Mouse (Mus musculus) neural tube, embryonic 13.5 days (tissue): ENCODE data around the gene Eif5a. TPM values are rescaled to one million over a fixed set of nuclear protein-coding genes. Genes with fewer than 3 reads are reported as not detected.

Experiments used
- ATAC-seq: fragments of 200-750 bp; cut with Nextera tagmentation; 2 replicates; pipeline ENCODE4 v1.8.0; 2017; ENCODE audit warnings: low read depth, mild to moderate bottlenecking, moderate TSS enrichment, moderate library complexity
- H3K27ac ChIP-seq: fragments of 300-500 bp; sonication (generic); replicated peaks from 2 replicates; pipeline ENCODE4 v1.5.1; 2015; ENCODE audit warnings: moderate library complexity, mild to moderate bottlenecking, inconsistent platforms
- H3K27me3 ChIP-seq: fragments of 300-500 bp; sonication (generic); 2 replicates; pipeline ENCODE4 v1.6.1; 2015; ENCODE audit warnings: mild to moderate bottlenecking, inconsistent platforms
- H3K36me3 ChIP-seq: fragments of 300-500 bp; sonication (generic); 2 replicates; pipeline ENCODE4 v1.6.1; 2015; ENCODE audit warnings: mild to moderate bottlenecking, inconsistent platforms
- H3K4me1 ChIP-seq: fragments of 300-500 bp; sonication (generic); replicated peaks from 2 replicates; pipeline ENCODE4 v1.6.1; 2015; ENCODE audit warnings: inconsistent platforms
- H3K4me2 ChIP-seq: fragments of 300-500 bp; sonication (generic); 2 replicates; pipeline ENCODE4 v1.6.1; 2015; ENCODE audit warnings: inconsistent platforms, mild to moderate bottlenecking, moderate library complexity
- H3K4me3 ChIP-seq: fragments of 300-500 bp; sonication (generic); 2 replicates; pipeline ENCODE4 v1.5.1; 2015; ENCODE audit warnings: mild to moderate bottlenecking, inconsistent platforms
- H3K9ac ChIP-seq: fragments of 300-500 bp; sonication (generic); 2 replicates; pipeline ENCODE4 v1.6.1; 2015; ENCODE audit warnings: moderate library complexity, mild to moderate bottlenecking, inconsistent platforms
- H3K9me3 ChIP-seq: fragments of 300-500 bp; sonication (generic); 2 replicates; pipeline ENCODE4 v1.6.1; 2016; ENCODE audit warnings: inconsistent platforms
- WGBS: fragments of 180-500 bp; shearing (Covaris S2); methylation state at CpG from one replicate; pipeline ENCODE4 v1.1.7; 2015; 5-methylcytosine and 5-hydroxymethylcytosine counted together
- polyA plus RNA-seq: library from polyadenylated mRNA; unstranded; fragments of >200 nt; fragmentation: Nextera tagmentation; extraction: Ambion mirVana; gene quantifications from 2 replicates; pipeline ENCODE4 v1.2.1, GENCODE M21; 2015

The Eif5a gene
- polyA plus RNA-seq, 1 experiment from 2014 or later = 1,178 TPM

- ATAC-seq = no peak
- 94% methylated on average over 5 of the region's 5 CpGs for WGBS
- H3K9ac ChIP-seq = no peak overlapping the region
Measured at GRCm38 (mm10) chr11:69909174-69909573, 12.6 kb downstream of the Eif5a start.

GRCm38 (mm10) chr11:69908645-69909044 is 13.1 kb downstream of the Eif5a start:
- no peaks in the 10 kb centered on the region for H3K27me3 ChIP-seq
- 95% methylated on average over 11 of the region's 11 CpGs for WGBS
- ATAC-seq = no peak
- no peak overlapping the region for H3K27ac ChIP-seq
- no peak overlapping the region for H3K4me3 ChIP-seq
- peaks cover 96% of the 10 kb centered on the region for H3K36me3 ChIP-seq
- H3K9me3 ChIP-seq = no peaks in the 10 kb centered on the region
- no peak overlapping the region for H3K4me2 ChIP-seq
- no peak overlapping the region for H3K9ac ChIP-seq
- peaks cover 10% of the 10 kb centered on the region for H3K4me1 ChIP-seq

More at GRCm38 (mm10) chr11:69909174-69909573, 12.6 kb downstream of the Eif5a start:
- H3K4me3 ChIP-seq = no peak overlapping the region
- no peaks in the 10 kb centered on the region for H3K9me3 ChIP-seq
- H3K27me3 ChIP-seq = no peaks in the 10 kb centered on the region
- peaks cover 90% of the 10 kb centered on the region for H3K36me3 ChIP-seq
- H3K4me2 ChIP-seq = no peak overlapping the region
- peaks cover 11% of the 10 kb centered on the region for H3K4me1 ChIP-seq
- no peak overlapping the region for H3K27ac ChIP-seq

GRCm38 (mm10) chr11:69904311-69904710 is 17.4 kb downstream of the Eif5a start:
- Histone ChIP-seq H3K36me3 (peaks cover 57% of the 10 kb centered on the region), H3K27me3 (no peaks in the 10 kb centered on the region), H3K4me1 (peaks cover 25% of the 10 kb centered on the region), H3K4me2 (no peak overlapping the region), H3K9me3 (no peaks in the 10 kb centered on the region), H3K27ac (no peak overlapping the region), H3K4me3 (no peak overlapping the region), H3K9ac (no peak overlapping the region)
- WGBS = 96% methylated on average over 9 of the region's 9 CpGs
- ATAC-seq = no peak

- no peaks in the 10 kb centered on the region for H3K9me3 ChIP-seq
- peak overlapping the region; percentile 76 for H3K4me3 ChIP-seq
- no peaks in the 10 kb centered on the region for H3K27me3 ChIP-seq
- peak overlapping the region; percentile 98 for H3K4me2 ChIP-seq
- H3K27ac ChIP-seq = no peak overlapping the region
- peak overlapping the region; percentile 97 for H3K9ac ChIP-seq
- peaks cover 44% of the 10 kb centered on the region for H3K36me3 ChIP-seq
- ATAC-seq = no peak
- peaks cover 38% of the 10 kb centered on the region for H3K4me1 ChIP-seq
- WGBS = 85% methylated on average over 13 of the region's 13 CpGs
Measured at GRCm38 (mm10) chr11:69902972-69903371, 18.8 kb downstream of the Eif5a start.

GRCm38 (mm10) chr11:69901993-69902392 is 19.8 kb downstream of the Eif5a start:
- H3K36me3 ChIP-seq = peaks cover 34% of the 10 kb centered on the region
- no peaks in the 10 kb centered on the region for H3K27me3 ChIP-seq
- H3K9me3 ChIP-seq = no peaks in the 10 kb centered on the region
- 0% methylated on average over 31 of the region's 39 CpGs for WGBS
- peak overlapping the region; percentile 98 for H3K27ac ChIP-seq
- peak overlapping the region; percentile 98 for H3K4me2 ChIP-seq
- peak overlapping the region; percentile 97 for H3K9ac ChIP-seq
- H3K4me3 ChIP-seq = peak overlapping the region; percentile 76
- ATAC-seq = no peak; the same call in 1 of the 2 replicates
- peaks cover 38% of the 10 kb centered on the region for H3K4me1 ChIP-seq

- Histone ChIP-seq H3K27ac (peak overlapping the region; percentile 98), H3K9me3 (no peaks in the 10 kb centered on the region), H3K36me3 (peaks cover 28% of the 10 kb centered on the region), H3K9ac (peak overlapping the region; percentile 97), H3K4me2 (peak overlapping the region; percentile 98), H3K27me3 (no peaks in the 10 kb centered on the region), H3K4me3 (peak overlapping the region; percentile 76), H3K4me1 (peaks cover 38% of the 10 kb centered on the region)
- ATAC-seq = peak; percentile 81
- WGBS = under 1% methylated on average over 42 of the region's 42 CpGs
Measured at GRCm38 (mm10) chr11:69901406-69901846, 20.3 kb downstream of the Eif5a start.

GRCm38 (mm10) chr11:69900471-69901405 is 21.0 kb downstream of the Eif5a start, which contains the start of the genes 2810408A11Rik and Neurl4:
Gene 2810408A11Rik, minus strand, starts transcription at chr11:69900987.
Gene Neurl4, plus strand, starts transcription at chr11:69901072.
- Histone ChIP-seq H3K9ac (peak within 1 kb of the TSS; percentile 97), H3K4me1 (peaks cover 38% of the 10 kb centered on the region), H3K9me3 (no peaks in the 10 kb centered on the region), H3K36me3 (peaks cover 21% of the 10 kb centered on the region), H3K4me3 (peak within 1 kb of the TSS; percentile 76), H3K4me2 (peak within 1 kb of the TSS; percentile 98), H3K27ac (peak within 1 kb of the TSS; percentile 98), H3K27me3 (no peaks in the 10 kb centered on the region)
- under 1% methylated on average over 38 of the region's 38 CpGs for WGBS
- ATAC-seq = peak; percentile 96

- Histone ChIP-seq H3K4me1 (peaks cover 38% of the 10 kb centered on the region), H3K27me3 (no peaks in the 10 kb centered on the region), H3K9ac (peak overlapping the region; percentile 97), H3K9me3 (no peaks in the 10 kb centered on the region), H3K4me2 (peak overlapping the region; percentile 98), H3K4me3 (peak overlapping the region; percentile 76), H3K36me3 (peaks cover 15% of the 10 kb centered on the region), H3K27ac (peak overlapping the region; percentile 98; the same call in 1 of the 2 replicates)
- WGBS = 23% methylated on average over 4 of the region's 4 CpGs
- no peak for ATAC-seq
Measured at GRCm38 (mm10) chr11:69899870-69900269, 21.9 kb downstream of the Eif5a start.

- no peak within 1 kb of the TSS for H3K27ac ChIP-seq
- peaks cover 28% of the 10 kb centered on the region for H3K4me1 ChIP-seq
- H3K4me2 ChIP-seq = no peak within 1 kb of the TSS
- 77% methylated on average over 4 of the region's 4 CpGs for WGBS
- no peaks in the 10 kb centered on the region for H3K27me3 ChIP-seq
- H3K9me3 ChIP-seq = no peaks in the 10 kb centered on the region
- H3K36me3 ChIP-seq = no peaks in the 10 kb centered on the region
- H3K4me3 ChIP-seq = no peak within 1 kb of the TSS
- H3K9ac ChIP-seq = no peak within 1 kb of the TSS
- ATAC-seq = no peak
Measured at GRCm38 (mm10) chr11:69895291-69895690, 26.5 kb downstream of the Eif5a start, which contains the start of gene Acap1. Gene Acap1, minus strand, starts transcription at chr11:69895539.

GRCm38 (mm10) chr11:69894671-69895070 is 27.1 kb downstream of the Eif5a start:
- no peaks in the 10 kb centered on the region for H3K9me3 ChIP-seq
- ATAC-seq = no peak
- WGBS = 80% methylated on average over 5 of the region's 5 CpGs

GRCm38 (mm10) chr11:69891482-69891881 is 30.3 kb downstream of the Eif5a start:
- no peak; the same call in 1 of the 2 replicates for ATAC-seq
- Histone ChIP-seq H3K4me1 (peaks cover 5% of the 10 kb centered on the region; the same call in 1 of the 2 replicates), H3K27me3 (no peaks in the 10 kb centered on the region), H3K4me2 (no peak overlapping the region), H3K27ac (no peak overlapping the region), H3K9me3 (no peaks in the 10 kb centered on the region), H3K4me3 (no peak overlapping the region), H3K9ac (no peak overlapping the region), H3K36me3 (no peaks in the 10 kb centered on the region)
- WGBS = 71% methylated on average over 4 of the region's 4 CpGs

More at GRCm38 (mm10) chr11:69894671-69895070, 27.1 kb downstream of the Eif5a start:
- H3K4me3 ChIP-seq = no peak overlapping the region
- H3K36me3 ChIP-seq = no peaks in the 10 kb centered on the region
- no peak overlapping the region for H3K9ac ChIP-seq
- no peak overlapping the region for H3K4me2 ChIP-seq
- H3K27me3 ChIP-seq = no peaks in the 10 kb centered on the region
- H3K4me1 ChIP-seq = peaks cover 22% of the 10 kb centered on the region
- H3K27ac ChIP-seq = no peak overlapping the region
